Mouse (Mus musculus): ENCODE measurements around the gene Atp5l.
A peak's percentile ranks its signal among the peaks of the same experiment; 100 is the strongest.
"Not testable (repeated sequence)": the region's sequence is repeated elsewhere in the genome, so short reads cannot be mapped to it uniquely, and the experiment has no call there.

Gene Atp5l

GRCm38 (mm10) chr9:44920374-44921122, at the start of gene Atp5l:
Gene Atp5l, minus strand, starts transcription at chr9:44920742.
- DNase-seq = peak; percentile 98

- DNase-seq = no peak
Measured at GRCm38 (mm10) chr9:44969450-44969849, 48.9 kb upstream of the Atp5l start.

- DNase-seq = not testable (repeated sequence)
Measured at GRCm38 (mm10) chr9:44967763-44968162, 47.2 kb upstream of the Atp5l start.

GRCm38 (mm10) chr9:44966815-44967242, 46.3 kb upstream of the Atp5l start:
- peak; percentile 97 for DNase-seq

GRCm38 (mm10) chr9:44965833-44966466, 45.4 kb upstream of the Atp5l start:
- no peak for DNase-seq

- DNase-seq = peak; percentile 100
Measured at GRCm38 (mm10) chr9:44965126-44965832, 44.7 kb upstream of the Atp5l start, which contains the start of gene Ube4a. Gene Ube4a, minus strand, starts transcription at chr9:44965600.

GRCm38 (mm10) chr9:44954432-44954831, 33.9 kb upstream of the Atp5l start:
- no peak for DNase-seq

GRCm38 (mm10) chr9:44947836-44948235, 27.3 kb upstream of the Atp5l start:
- DNase-seq = no peak

- peak; percentile 91 for DNase-seq
Measured at GRCm38 (mm10) chr9:44946185-44946695, 25.7 kb upstream of the Atp5l start.

- DNase-seq = peak; percentile 94
Measured at GRCm38 (mm10) chr9:44942421-44942820, 21.9 kb upstream of the Atp5l start.

- DNase-seq = peak; percentile 96
Measured at GRCm38 (mm10) chr9:44941756-44942155, 21.2 kb upstream of the Atp5l start.

GRCm38 (mm10) chr9:44921543-44921942, 1.0 kb upstream of the Atp5l start:
- DNase-seq = no peak

GRCm38 (mm10) chr9:44921123-44921468, 554 bp upstream of the Atp5l start:
- peak; percentile 97 for DNase-seq

GRCm38 (mm10) chr9:44919606-44920005, 936 bp downstream of the Atp5l start:
- no peak for DNase-seq

GRCm38 (mm10) chr9:44916196-44916595, 4.3 kb downstream of the Atp5l start:
- DNase-seq = no peak

GRCm38 (mm10) chr9:44914706-44915105, 5.8 kb downstream of the Atp5l start:
- DNase-seq = no peak

- DNase-seq = no peak
Measured at GRCm38 (mm10) chr9:44911365-44911764, 9.2 kb downstream of the Atp5l start.

GRCm38 (mm10) chr9:44905620-44906019, 14.9 kb downstream of the Atp5l start:
- peak; percentile 96 for DNase-seq

- peak; percentile 99 for DNase-seq
Measured at GRCm38 (mm10) chr9:44904964-44905363, 15.6 kb downstream of the Atp5l start.

- DNase-seq = no peak
Measured at GRCm38 (mm10) chr9:44903856-44904255, 16.7 kb downstream of the Atp5l start.

GRCm38 (mm10) chr9:44900402-44900801, 20.1 kb downstream of the Atp5l start:
- DNase-seq = no peak

- DNase-seq = no peak
Measured at GRCm38 (mm10) chr9:44899716-44900115, 20.8 kb downstream of the Atp5l start.

GRCm38 (mm10) chr9:44897024-44897423, 23.5 kb downstream of the Atp5l start:
- no peak for DNase-seq

- no peak for DNase-seq
Measured at GRCm38 (mm10) chr9:44892664-44893063, 27.9 kb downstream of the Atp5l start.

Measured in heart, adult 11 months (tissue).